Mouse (Mus musculus): ENCODE results near the gene Ctr9.

The Ctr9 gene

DNA sequence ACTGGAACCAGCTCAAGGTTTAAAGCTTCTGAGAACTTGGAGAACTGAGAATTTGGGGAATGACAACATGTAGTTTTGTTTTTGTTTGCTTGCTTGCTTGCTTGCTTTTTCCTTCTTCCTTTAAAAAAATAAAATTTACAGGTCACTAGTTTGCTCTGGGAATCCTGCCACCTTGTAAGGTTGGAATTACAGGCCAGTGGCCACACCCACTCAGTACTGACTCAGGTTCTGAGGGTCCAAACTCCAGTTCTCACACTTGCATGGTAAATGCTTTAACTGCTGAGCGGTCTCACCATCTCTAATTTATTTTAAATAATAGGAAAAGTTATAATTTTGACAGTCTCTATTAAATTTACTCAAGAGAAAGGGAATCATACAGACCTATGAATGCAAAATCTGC lies 69.4 kb downstream of the Ctr9 start:
- no peak for DNase-seq (ENCODE audit: low read depth, low spot score)
